Mouse (Mus musculus) frontal cortex, adult (tissue): ENCODE data around the gene Ppp1r27.
"Not testable (repeated sequence)": the region's sequence is repeated elsewhere in the genome, so short reads cannot be mapped to it uniquely, and the experiment has no call there.

Experiments used
- ATAC-seq: cut with Nextera tagmentation; 2 replicates; pipeline ENCODE4 v1.9.2; 2017; ENCODE audit warnings: mild to moderate bottlenecking, moderate library complexity, mixed read lengths; ENCODE audit not compliant: low TSS enrichment

Ppp1r27 gene

GRCm38 (mm10) chr11:120575940-120576339 is 25.0 kb upstream of the Ppp1r27 start:
- ATAC-seq = no peak

DNA sequence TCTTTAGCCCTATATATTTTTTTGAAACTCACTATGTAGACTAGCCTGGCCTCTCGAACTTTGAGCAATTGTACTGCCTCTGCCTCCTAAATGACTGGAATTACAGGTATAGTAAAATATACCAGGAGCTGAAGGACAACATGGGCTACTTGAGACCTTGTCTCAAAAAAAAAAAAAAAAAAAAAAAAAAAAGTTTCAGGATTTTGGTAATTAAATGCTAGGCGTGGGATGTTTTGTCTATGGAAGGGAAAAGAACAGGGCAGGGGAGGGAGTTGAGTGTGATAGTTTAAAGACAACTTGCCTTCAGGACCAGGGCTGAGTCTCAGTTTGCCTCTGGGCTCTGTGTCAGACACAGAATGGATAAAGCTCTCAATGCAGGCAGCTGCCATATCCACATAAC is 24.1 kb upstream of the Ppp1r27 start:
- no peak for ATAC-seq

- ATAC-seq = no peak
Observed at GRCm38 (mm10) chr11:120574278-120574600, 23.3 kb upstream of the Ppp1r27 start.

- ATAC-seq = peak; percentile 7; the same call in 1 of the 2 replicates
Observed at GRCm38 (mm10) chr11:120573585-120574277, 22.8 kb upstream of the Ppp1r27 start.

DNA sequence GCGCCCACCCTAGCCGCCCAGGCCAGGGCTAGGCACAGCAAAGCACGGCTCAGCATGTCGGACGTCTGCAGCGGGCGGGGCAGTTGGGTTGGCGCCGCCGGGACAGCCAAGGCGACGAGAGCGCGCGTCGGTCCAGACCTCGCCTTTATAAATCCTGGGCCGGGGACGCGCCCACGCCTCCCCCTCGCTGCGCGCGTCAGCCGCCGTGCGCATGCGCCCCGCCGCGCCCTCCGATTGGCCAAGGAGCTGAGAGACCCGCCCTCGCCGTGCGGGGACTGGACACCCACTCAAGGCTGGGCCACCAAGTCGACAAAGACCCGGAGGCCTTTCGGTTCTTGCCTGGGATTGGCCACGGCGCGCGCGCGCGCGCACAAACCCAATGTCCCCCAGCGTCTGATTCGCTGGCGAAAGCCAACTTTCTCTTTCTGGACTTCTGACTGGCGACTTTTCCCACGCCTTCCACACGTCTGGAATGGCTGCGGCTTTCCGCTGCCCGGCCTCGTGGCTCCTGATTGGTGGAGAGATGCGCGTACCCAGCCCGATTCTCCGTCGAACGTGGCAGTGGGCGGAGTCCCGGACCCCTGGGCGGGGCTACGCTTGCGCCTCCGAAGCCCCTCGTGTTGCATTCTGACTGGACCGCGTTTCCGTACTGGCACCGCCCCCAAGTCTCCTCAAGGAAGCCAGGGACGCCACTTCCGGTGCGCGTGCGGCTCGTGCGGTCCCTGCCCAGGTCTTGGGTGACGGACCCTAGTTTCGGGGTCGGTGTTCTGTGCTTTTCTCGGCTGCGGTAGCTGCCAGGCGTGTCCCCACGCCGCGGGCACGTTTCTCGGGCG is 22.0 kb upstream of the Ppp1r27 start, which contains the start of gene P4hb:
TSS of gene P4hb (minus strand) at position 502 of the 833 bp plus-strand sequence.
- ATAC-seq = peak; percentile 92

GRCm38 (mm10) chr11:120572417-120572751 is 21.5 kb upstream of the Ppp1r27 start:
- peak; percentile 21; the same call in 1 of the 2 replicates for ATAC-seq

DNA sequence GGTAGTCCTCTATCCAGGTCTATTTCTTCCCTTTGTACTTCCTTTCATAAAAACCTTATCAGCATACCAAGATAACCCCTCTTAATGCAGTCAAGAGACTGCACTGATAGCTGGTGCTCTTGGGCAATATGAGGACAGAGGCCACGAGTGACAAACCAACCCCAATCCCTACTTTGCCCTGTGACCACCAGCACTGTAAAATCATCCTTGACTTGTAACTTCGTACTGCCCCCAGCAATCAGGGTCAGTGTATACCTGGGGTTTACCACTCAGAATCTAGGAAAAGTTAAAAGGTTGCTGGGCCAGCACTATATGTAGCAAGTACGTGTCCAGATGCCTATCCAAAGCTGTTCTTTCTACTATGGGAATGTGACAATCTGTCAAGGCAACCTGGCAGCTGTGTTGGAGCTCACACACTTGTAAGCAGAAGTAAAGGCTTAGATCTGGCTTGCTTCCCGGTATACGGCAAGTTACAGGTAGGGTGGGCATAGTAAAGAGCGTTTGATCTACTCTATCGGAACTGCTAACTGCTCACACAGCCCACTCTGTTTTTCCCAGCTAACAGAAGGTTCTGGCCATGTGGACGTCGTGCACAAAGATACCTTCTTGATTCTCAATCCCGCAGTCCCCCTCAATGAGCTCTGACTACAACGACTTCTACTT is 21.0 kb upstream of the Ppp1r27 start:
- ATAC-seq = no peak

DNA sequence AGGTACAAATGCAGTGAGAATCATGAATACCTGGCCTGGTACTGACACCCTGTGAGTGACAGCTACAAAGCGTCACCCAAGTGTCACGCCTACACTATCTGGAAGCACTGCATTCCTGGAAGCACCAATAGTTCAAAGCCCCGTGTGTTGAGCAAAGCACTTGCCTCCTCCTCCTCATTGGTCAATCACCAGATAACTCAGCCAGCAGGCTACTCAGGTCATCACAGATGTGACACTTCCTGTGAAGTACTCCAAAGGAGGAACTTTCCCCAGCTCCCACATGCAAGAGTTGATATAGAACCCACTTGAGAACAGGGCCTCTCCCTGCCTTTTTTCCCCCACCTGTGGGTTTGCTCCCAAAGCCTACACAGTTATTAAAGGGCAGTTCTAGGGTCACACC is 20.2 kb upstream of the Ppp1r27 start:
- no peak for ATAC-seq

DNA sequence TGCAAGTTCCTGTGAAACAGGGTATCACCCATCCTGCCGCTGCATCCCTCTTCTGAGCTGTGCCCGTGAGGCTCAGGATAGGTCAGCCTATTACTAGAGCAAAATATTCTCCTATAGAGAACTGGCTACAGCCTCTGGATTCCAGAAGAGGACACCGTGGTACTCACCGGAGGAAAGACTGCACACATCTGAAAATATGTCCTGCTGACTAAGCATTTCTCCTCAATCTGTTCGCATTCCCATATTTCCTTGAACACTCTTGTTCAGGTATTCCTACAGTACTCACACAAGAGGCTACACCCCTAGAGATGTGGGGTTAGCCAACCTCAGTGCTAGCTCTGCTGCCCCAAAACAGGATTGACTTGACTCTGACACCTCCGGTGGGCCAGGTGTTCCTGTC is 17.4 kb upstream of the Ppp1r27 start:
- no peak for ATAC-seq

GRCm38 (mm10) chr11:120565114-120565513 is 14.2 kb upstream of the Ppp1r27 start:
- ATAC-seq = no peak; the same call in 1 of the 2 replicates

- ATAC-seq = no peak
Observed at GRCm38 (mm10) chr11:120562949-120563348, 12.0 kb upstream of the Ppp1r27 start.

DNA sequence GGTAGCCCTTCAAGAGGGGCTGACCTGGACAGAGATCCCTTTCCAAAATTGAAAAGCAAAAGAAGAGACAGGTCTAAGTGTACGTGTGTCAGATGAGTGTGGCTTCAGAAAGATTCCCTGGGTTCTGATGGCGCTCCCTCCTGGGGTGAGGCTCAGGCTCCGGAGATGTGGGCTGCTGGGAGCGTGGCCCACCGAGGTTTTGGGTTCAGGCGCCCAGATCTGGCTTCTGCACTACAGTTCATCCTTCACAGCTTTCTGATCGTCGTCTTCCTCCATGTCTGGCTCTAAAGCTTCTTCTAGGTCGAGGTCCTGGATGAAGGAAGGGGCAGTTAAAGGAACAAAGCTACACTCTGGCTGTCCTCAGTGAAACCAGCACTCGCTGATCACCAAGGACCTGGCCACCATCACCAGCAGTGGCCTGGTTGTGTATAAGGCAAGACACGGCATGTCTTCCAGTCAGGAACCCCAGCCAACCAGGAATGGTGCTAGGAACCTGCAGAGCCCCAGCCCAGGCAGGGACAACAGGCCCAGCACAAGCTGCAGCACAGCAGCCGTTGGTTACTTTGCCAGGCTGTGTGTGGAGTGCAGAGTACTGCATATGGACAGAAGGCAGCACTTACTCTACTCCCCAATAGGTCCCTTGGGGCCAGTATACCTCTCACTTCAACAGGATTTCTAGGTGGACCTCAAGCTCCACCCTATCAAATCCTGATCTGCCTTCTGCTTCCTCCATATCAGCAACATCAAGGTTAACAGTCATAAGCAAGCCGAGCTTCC is 10.2 kb upstream of the Ppp1r27 start:
- ATAC-seq = no peak

DNA sequence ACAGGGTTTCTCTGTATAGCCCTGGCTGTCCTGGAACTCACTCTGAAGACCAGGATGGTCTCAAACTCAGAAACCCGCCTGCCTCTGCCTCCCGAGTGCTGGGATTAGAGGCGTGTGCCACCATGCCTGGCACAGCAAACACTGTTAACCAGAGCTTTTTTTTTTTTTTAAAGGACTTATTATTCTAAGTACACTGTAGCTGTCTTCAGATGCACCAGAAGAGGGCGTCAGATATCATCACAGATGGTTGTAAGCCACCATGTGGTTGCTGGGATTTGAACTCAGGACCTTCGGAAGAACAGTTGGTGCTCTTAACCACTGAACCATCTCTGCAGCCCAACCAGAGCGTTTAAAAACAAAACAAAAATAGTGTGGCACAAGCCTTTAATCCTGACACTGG is 7.9 kb upstream of the Ppp1r27 start:
- ATAC-seq = not testable (repeated sequence)

DNA sequence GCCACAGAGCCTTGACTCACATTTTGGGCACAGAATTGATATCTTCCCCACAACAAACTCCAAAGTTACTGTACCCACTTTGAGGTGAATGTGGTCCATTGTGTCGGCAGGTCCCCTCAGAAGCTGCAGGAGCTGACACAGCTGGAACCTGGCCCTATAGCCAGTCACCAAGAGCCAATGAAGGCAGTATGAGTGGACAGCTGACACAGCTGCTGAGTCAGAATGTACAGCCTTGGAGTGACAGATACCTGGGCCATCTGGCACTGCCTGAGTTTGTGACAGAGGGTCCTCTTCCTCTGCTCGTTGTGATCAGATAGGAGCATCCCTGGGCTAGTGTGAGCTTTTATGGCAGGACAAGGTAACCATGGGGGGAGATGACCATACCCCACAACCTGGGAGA is 4.3 kb upstream of the Ppp1r27 start:
- ATAC-seq = no peak

DNA sequence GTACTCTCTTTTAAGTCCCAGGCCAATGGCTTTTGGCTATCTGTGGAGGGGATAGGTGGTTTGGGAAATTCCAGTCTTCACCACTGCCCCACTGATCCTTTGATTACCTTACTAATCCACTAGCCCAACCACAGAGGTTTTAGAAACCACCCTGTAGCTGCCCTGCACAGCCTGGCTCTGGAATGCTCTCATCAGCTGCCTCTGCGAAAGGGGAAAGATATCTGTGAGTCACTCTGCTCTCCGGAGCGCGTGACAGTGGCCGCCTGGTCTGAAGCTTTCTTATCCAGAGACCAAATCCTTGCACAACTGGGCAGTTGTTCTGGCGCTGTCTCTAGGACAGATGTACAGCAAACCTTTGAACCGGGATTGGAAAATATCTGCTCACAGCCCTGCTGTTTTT is 3.9 kb upstream of the Ppp1r27 start:
- ATAC-seq = no peak

DNA sequence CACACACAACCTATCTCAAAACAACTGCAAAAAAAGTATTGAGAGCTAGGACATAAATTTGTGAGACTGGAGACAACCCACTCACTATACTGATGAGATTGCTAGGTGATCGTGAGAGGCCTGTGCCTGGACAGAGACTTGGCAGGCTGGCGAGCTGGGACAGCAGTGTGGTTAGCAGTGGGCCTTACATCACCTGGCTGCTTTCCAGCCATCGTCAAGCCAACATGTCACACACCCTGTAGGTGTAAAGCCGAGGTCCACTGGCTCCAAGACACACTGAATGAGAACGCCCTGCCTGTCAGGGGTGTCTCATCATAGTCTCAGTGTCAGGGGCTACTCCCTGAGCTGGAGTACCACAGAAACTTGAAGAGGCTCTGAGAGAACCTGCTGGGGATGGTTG is 1.8 kb upstream of the Ppp1r27 start:
- no peak for ATAC-seq

GRCm38 (mm10) chr11:120549986-120550809 is 734 bp downstream of the Ppp1r27 start:
- no peak for ATAC-seq

DNA sequence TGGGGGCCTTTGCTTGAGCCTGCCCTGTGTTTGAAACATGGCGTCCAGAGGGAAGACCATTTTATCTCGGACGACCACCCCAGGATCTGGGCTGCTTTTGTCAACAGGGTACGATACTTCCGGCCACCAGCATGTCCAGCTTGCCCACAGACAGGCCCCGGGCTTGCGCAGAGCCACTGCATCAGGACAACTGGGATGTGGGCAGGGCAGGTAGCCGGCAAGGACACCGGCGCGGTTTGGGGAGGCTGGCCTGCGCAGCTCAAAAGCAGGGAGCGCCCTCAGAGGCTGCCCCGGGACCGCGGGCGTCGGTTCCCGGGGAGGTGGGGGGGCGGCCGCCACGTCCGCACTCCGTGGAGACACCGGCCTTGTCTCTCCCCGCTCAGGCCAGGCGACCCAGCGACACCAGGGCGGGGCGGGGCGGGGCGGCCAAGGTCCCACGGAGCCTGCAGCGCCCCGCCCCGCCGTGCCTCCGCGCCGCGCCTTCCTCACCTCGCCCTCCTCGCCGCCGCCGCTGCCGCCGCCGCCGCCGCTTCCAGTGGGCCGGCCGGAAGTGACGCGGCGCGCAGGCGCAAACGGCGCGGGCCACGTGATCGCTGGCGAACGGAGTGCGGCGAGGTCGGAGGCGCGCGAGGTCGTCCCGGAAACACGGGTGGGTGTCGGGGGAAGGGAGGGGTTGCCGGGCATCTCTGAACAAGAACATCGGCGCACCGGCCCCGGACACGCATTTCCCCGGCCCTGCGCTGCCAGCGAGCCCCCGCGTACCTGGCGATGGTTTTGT is 1.6 kb downstream of the Ppp1r27 start, which contains the start of gene Mcrip1:
TSS of gene Mcrip1 (minus strand) at position 560 of the 778 bp plus-strand sequence.
- peak; percentile 87 for ATAC-seq

DNA sequence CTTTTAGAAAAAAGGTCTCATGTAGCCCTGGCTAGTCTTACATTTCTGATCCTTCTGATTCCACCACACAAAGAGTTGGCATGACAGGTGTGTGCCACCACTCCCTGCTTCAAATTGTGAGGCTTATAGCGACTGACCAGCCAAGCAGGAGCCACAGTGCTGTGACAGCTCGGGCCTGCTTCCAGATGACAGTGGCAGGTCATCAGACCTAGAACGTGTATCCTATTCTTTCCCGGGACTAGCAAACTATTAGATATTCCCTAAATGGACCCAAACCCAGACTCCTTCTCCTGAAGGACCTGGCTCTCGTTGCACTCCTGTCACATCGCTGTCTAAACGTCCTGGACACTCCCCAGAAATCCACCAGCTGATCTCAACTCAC is 2.2 kb downstream of the Ppp1r27 start:
- ATAC-seq = no peak

GRCm38 (mm10) chr11:120548214-120548613 is 2.7 kb downstream of the Ppp1r27 start:
- ATAC-seq = no peak
